Mouse (Mus musculus): ENCODE measurements around the gene Tmem200b.

GRCm38 (mm10) chr4:131914046-131914643 lies 7.4 kb upstream of the Tmem200b start:
- TF ChIP-seq POLR2A (IDR thresholded peaks at IDR 0.05; ENCODE audit: insufficient read depth, low read length) = no peak
- TF ChIP-seq CTCF (IDR thresholded peaks at IDR 0.05; ENCODE audit: low read depth, low read length) = no peak
